Mouse (Mus musculus) midbrain, postnatal 0 days (tissue): Measurements from ENCODE around the gene Nsmce3. TPM values are rescaled to one million over a fixed set of nuclear protein-coding genes. Genes with fewer than 3 reads are reported as not detected.
A peak's percentile ranks its signal among the peaks of the same experiment; 100 is the strongest.

Source experiments
- ATAC-seq: fragments of 200-750 bp; cut with Nextera tagmentation; 2 replicates; pipeline ENCODE4 v1.8.0; 2017; ENCODE audit warnings: moderate number of reproducible peaks, mild to moderate bottlenecking, moderate TSS enrichment, moderate library complexity; ENCODE audit not compliant: low FRiP score
- DNase-seq: peaks from one replicate; pipeline ENCODE4 v3.0.0-alpha.2; 2015; ENCODE audit warnings: low spot score
- H3K27ac ChIP-seq: fragments of 300-500 bp; sonication (generic); 2 replicates; pipeline ENCODE4 v1.5.1; 2014; ENCODE audit warnings: low read depth, mild to moderate bottlenecking, low read length, mixed read lengths
- H3K27me3 ChIP-seq: fragments of 300-500 bp; sonication (generic); 2 replicates; pipeline ENCODE4 v1.6.1; 2014; ENCODE audit warnings: low read length, control low read depth, mixed read lengths; ENCODE audit not compliant: insufficient read depth
- H3K36me3 ChIP-seq: fragments of 300-500 bp; sonication (generic); 2 replicates; pipeline ENCODE4 v1.6.1; 2014; ENCODE audit warnings: low read length, control low read depth, mixed read lengths; ENCODE audit not compliant: insufficient read depth
- H3K4me1 ChIP-seq: fragments of 300-500 bp; sonication (generic); 2 replicates; pipeline ENCODE4 v1.6.1; 2014; ENCODE audit warnings: mild to moderate bottlenecking, control low read depth, antibody characterized with exemption, low read length, mixed read lengths; ENCODE audit not compliant: insufficient read depth
- H3K4me2 ChIP-seq: fragments of 300-500 bp; sonication (generic); 2 replicates; pipeline ENCODE4 v1.6.1; 2014; ENCODE audit warnings: low read depth, mild to moderate bottlenecking, low read length, mixed read lengths; ENCODE audit not compliant: poor library complexity, severe bottlenecking
- H3K4me3 ChIP-seq: fragments of 300-500 bp; sonication (generic); 2 replicates; pipeline ENCODE4 v1.5.1; 2014; ENCODE audit warnings: low read depth, mild to moderate bottlenecking, low read length, moderate library complexity
- H3K9ac ChIP-seq: fragments of 300-500 bp; sonication (generic); replicated peaks from 2 replicates; pipeline ENCODE4 v1.6.1; 2014; ENCODE audit warnings: mild to moderate bottlenecking, low read length, moderate library complexity, mixed read lengths; ENCODE audit not compliant: poor library complexity, severe bottlenecking
- H3K9me3 ChIP-seq: fragments of 300-500 bp; sonication (generic); 2 replicates; pipeline ENCODE4 v1.6.1; 2016; ENCODE audit warnings: low read length, control low read depth
- CTCF ChIP-seq: IDR thresholded peaks from 2 replicates; pipeline ENCODE4 v1.5.1; 2016; ENCODE audit warnings: antibody characterized with exemption, mild to moderate bottlenecking
- WGBS: fragments of 180-500 bp; shearing (Covaris S2); extraction: QIAGEN DNeasy Blood & Tissue Kit; methylation state at CpG from one replicate; pipeline ENCODE4 v1.1.7; 2014; 5-methylcytosine and 5-hydroxymethylcytosine counted together
- polyA plus RNA-seq: library from polyadenylated mRNA; unstranded; fragments of >200 nt; fragmentation: Nextera tagmentation; extraction: Ambion mirVana; gene quantifications from 2 replicates; pipeline ENCODE4 v1.2.1, GENCODE M21; 2015
- total RNA-seq: library from RNA; depleted of rRNA; stranded (reverse); fragments of >200 nt; gene quantifications from 2 replicates; pipeline ENCODE4 v1.2.3, GENCODE M21; 2014

Nsmce3 gene
- total and polyA plus RNA-seq, 2 experiments from 2014 or later = 9.9 to 14.4 TPM

DNA sequence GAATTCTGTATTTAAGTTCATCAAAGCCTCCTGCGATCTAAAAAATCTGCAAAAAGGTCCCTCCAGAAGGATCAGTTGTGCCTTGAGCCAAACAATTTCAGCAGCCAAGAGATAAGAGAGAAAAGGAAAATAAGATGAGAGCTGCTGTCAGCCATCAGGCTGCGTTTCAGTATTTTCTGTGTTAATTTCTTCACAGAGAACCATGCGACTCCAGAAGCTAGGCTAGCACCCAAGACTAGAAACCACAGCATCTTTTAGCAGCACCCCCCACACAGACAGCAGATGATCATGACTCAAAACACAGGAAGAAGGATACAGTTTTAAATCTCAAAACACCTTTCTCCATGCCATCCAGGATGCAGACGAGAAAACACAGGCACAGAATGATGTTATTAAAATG lies 2.1 kb upstream of the Nsmce3 start:
- no peaks in the 10 kb centered on the region for H3K36me3 ChIP-seq
- no peaks in the 10 kb centered on the region for H3K9me3 ChIP-seq
- H3K4me1 ChIP-seq = peaks cover 12% of the 10 kb centered on the region; the same call in 1 of the 2 replicates
- DNase-seq (no peak), ATAC-seq (no peak)
- no peaks in the 10 kb centered on the region for H3K27me3 ChIP-seq
- no peak for TF ChIP-seq CTCF
- no peak overlapping the region for H3K4me2 ChIP-seq
- no peak overlapping the region for H3K4me3 ChIP-seq
- 85% methylated on average over 4 of the region's 4 CpGs for WGBS
- H3K27ac ChIP-seq = no peak overlapping the region
- no peak overlapping the region for H3K9ac ChIP-seq

DNA sequence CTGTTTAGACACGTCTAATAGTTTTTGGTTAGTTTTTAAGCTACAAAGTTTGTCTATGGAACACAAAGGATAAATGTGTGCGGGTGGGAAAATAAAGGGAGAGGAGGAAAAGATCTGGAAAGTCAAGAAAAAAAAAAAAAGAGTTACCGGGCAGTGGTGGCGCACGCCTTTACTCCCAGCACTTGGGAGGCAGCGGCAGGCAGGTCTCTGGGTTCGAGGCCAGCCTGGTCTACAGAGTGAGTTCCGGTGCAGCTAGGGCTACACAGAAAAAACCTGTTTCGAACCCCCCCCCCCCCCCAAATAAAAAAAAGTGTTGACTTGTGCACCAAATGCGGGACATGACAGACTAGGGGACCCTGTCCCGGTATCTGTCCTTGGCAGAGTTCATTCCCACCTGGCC lies 469 bp upstream of the Nsmce3 start:
- TF ChIP-seq CTCF = no peak
- Histone ChIP-seq H3K4me3 (peak overlapping the region; percentile 91), H3K27ac (no peak overlapping the region; the same call in 1 of the 2 replicates), H3K36me3 (no peaks in the 10 kb centered on the region), H3K9me3 (no peaks in the 10 kb centered on the region), H3K27me3 (no peaks in the 10 kb centered on the region), H3K4me2 (peak overlapping the region; percentile 69), H3K4me1 (peaks cover 15% of the 10 kb centered on the region; the same call in 1 of the 2 replicates), H3K9ac (no peak overlapping the region)
- DNase-seq (no peak), ATAC-seq (0 out of 2 replicates have a peak, but pooled peaks have one; percentile 18)
- 34% methylated on average over 11 of the region's 11 CpGs for WGBS

DNA sequence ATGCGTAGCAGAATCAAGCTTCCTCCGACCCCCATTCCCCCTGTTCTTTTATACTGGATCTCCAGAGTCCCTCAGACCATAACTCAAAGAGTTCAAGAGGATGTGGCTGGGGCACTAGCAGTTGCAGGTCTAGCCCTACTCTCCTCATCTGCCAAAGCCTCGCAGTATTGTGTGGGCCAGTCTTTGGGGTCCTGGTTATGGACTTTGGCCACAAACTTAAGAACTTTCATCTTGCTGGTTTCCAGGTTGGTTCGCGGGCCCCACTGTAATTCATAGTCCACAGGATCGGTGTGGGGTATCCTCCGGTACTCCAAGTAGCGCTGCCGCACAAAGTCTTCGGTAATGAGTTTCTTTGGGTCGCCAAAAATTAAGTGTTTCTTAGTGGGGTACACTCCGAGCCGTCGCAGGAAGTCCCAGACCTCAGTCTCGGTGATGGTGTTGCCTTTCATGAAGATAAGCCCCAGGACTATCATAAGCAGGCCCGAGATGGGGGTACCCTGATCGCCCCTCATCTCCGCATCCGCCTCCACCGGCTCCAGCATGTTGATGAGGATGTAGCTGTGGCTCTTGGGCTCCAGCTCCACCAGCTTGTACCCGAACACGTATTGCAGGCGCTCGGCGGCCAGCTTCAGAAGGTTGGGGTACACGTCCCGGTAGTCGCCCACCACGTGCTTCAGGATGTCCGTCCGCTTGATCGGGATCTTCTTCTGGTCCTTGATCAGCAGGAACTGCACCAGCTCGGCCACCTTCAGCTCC lies 632 bp downstream of the Nsmce3 start:
- peak overlapping the region; percentile 69 for H3K4me2 ChIP-seq
- H3K4me3 ChIP-seq = peak overlapping the region; percentile 91
- TF ChIP-seq CTCF = no peak
- no peaks in the 10 kb centered on the region for H3K27me3 ChIP-seq
- ATAC-seq = peak; percentile 61
- peak overlapping the region; percentile 97 for H3K27ac ChIP-seq
- DNase-seq = no peak
- H3K9ac ChIP-seq = peak overlapping the region; percentile 91
- H3K4me1 ChIP-seq = peaks cover 15% of the 10 kb centered on the region; the same call in 1 of the 2 replicates
- H3K9me3 ChIP-seq = no peaks in the 10 kb centered on the region
- no peaks in the 10 kb centered on the region for H3K36me3 ChIP-seq
- under 1% methylated on average over 33 of the region's 33 CpGs for WGBS

DNA sequence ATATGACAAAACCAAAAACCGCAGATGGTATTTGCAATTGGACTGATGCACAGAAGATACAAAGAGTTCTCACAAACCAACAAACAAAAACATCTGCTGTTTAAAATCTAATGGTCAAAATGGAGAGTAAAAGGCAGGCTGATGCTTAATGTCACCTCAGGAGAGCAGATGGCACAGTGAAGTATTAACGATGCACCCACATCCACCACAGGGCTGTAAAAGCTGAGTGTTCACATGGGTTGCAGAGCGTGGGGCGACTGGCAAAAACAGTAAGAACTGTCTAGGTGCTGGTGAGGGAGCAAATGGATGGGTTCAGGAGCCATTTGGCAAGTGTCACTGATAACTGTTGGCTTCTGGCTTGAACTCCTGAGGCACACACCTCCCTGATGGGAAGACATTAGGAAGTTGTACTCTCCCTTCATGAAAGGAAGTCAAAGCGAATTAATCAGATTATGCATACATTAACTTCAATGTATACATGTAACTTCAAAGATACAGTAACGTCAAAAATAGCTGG lies 3.2 kb downstream of the Nsmce3 start:
- H3K36me3 ChIP-seq = no peaks in the 10 kb centered on the region
- peaks cover 15% of the 10 kb centered on the region; the same call in 1 of the 2 replicates for H3K4me1 ChIP-seq
- H3K27ac ChIP-seq = no peak overlapping the region
- no peaks in the 10 kb centered on the region for H3K27me3 ChIP-seq
- H3K4me3 ChIP-seq = no peak overlapping the region
- no peak overlapping the region for H3K4me2 ChIP-seq
- no peak for TF ChIP-seq CTCF
- no peak for ATAC-seq
- H3K9me3 ChIP-seq = no peaks in the 10 kb centered on the region
- 88% methylated on average over 6 of the region's 6 CpGs for WGBS
- no peak overlapping the region for H3K9ac ChIP-seq
- DNase-seq = no peak

DNA sequence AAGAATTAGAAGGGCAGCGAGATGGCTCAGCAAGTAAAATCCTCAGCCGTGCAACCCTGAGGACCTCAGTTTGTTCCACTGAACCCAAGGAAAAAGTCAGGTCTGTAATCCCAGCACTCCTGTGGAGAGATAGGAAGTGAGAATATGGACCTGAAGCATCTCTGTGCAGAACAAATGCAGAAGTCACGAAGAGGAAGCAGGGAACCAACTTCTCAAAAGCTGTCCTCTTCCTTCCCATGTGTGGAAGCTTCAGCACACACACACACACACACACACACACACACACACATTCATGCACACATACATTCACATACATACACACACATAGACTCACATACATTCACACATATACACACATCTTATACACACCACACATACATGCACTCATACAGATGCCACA lies 9.3 kb downstream of the Nsmce3 start:
- H3K27ac ChIP-seq = no peak overlapping the region
- no peaks in the 10 kb centered on the region for H3K27me3 ChIP-seq
- DNase-seq = no peak
- 80% methylated on average over 3 of the region's 3 CpGs for WGBS
- no peaks in the 10 kb centered on the region for H3K4me1 ChIP-seq
- TF ChIP-seq CTCF = no peak
- no peaks in the 10 kb centered on the region for H3K9me3 ChIP-seq
- H3K36me3 ChIP-seq = no peaks in the 10 kb centered on the region
- no peak overlapping the region for H3K9ac ChIP-seq
- no peak overlapping the region for H3K4me2 ChIP-seq
- no peak for ATAC-seq
- H3K4me3 ChIP-seq = no peak overlapping the region

DNA sequence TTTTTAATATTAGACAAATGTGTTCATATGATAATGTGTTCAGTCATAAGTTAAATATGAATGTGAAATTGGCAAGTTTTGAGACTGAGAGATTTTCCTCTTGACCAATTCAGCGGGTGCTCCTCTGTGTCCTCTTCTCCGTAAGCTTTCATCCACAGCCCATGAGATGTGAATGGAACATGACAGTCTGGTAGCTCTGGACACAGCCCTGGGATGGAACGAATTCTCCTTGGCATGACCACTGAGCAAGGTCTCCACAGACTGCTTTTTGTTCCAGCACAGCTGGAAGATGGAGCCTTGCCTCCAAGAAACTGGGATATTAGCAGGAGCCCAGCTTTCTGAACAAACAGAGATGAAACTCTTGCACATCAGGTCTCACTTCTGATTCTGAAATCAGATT lies 9.8 kb downstream of the Nsmce3 start:
- Histone ChIP-seq H3K4me2 (no peak overlapping the region), H3K27me3 (no peaks in the 10 kb centered on the region), H3K9me3 (no peaks in the 10 kb centered on the region), H3K36me3 (no peaks in the 10 kb centered on the region), H3K4me1 (no peaks in the 10 kb centered on the region), H3K9ac (no peak overlapping the region), H3K4me3 (no peak overlapping the region), H3K27ac (no peak overlapping the region)
- TF ChIP-seq CTCF = no peak
- 86% methylated on average over 3 of the region's 3 CpGs for WGBS
- ATAC-seq = no peak; the same call in 1 of the 2 replicates
- DNase-seq = peak; percentile 51
